Mouse (Mus musculus) brain, embryonic 14.5 days (tissue): ENCODE results near the gene Fam213a.

Experiments used
- CTCF ChIP-seq: fragments of 200-500 bp; IDR thresholded peaks from 2 replicates; pipeline ENCODE4 v1.5.1; 2012; ENCODE audit warnings: inconsistent platforms, mild to moderate bottlenecking, moderate library complexity, borderline replicate concordance; ENCODE audit not compliant: insufficient read depth, insufficient read length; ENCODE audit errors: extremely low read depth
- POLR2A ChIP-seq: fragments of 200-500 bp; IDR thresholded peaks from 2 replicates; pipeline ENCODE4 v1.6.1; 2012; ENCODE audit warnings: mild to moderate bottlenecking, inconsistent platforms, borderline replicate concordance; ENCODE audit not compliant: poor library complexity, insufficient read depth, insufficient read length, severe bottlenecking; ENCODE audit errors: extremely low read depth

GRCm38 (mm10) chr14:40965507-40966356, 47.9 kb downstream of the Fam213a start:
- TF ChIP-seq POLR2A (no peak), CTCF (no peak)
